Mouse (Mus musculus) bone marrow macrophage, adult 2 months (primary cell): ENCODE results near the gene Kmt2b. TPM values are rescaled to one million over a fixed set of nuclear protein-coding genes. Genes with fewer than 3 reads are reported as not detected.

ENCODE experiments used
- H3K27ac ChIP-seq: 2 replicates; pipeline ENCODE4 v1.5.1; 2012; ENCODE audit warnings: low read depth, low read length; ENCODE audit not compliant: insufficient read depth
- H3K4me1 ChIP-seq: 2 replicates; pipeline ENCODE4 v1.6.1; 2012; ENCODE audit warnings: low read length; ENCODE audit not compliant: control insufficient read depth, insufficient read depth
- H3K4me3 ChIP-seq: 2 replicates; pipeline ENCODE4 v1.5.1; 2012; ENCODE audit warnings: mild to moderate bottlenecking, low read length, moderate library complexity; ENCODE audit not compliant: insufficient read depth
- CTCF ChIP-seq: IDR thresholded peaks from 2 replicates; pipeline ENCODE4 v1.5.1; 2012; ENCODE audit warnings: low read depth, mild to moderate bottlenecking, low read length, moderate library complexity
- POLR2A ChIP-seq: IDR thresholded peaks from 2 replicates; pipeline ENCODE4 v1.6.1; 2012; ENCODE audit warnings: mild to moderate bottlenecking, low read depth, low read length, borderline replicate concordance
- polyA plus RNA-seq: library from polyadenylated mRNA; stranded (reverse); fragments of >200 nt; gene quantifications from 2 replicates; pipeline ENCODE4 v1.2.4, GENCODE M21; 2012; ENCODE audit not compliant: missing spikeins, insufficient read depth, insufficient read length

Kmt2b gene
- polyA plus RNA-seq, 1 experiment, result 38.4 TPM

- Histone ChIP-seq H3K4me3 (no peak overlapping the region), H3K4me1 (no peaks in the 10 kb centered on the region), H3K27ac (no peak overlapping the region)
- no peak for TF ChIP-seq CTCF
- no peak for TF ChIP-seq POLR2A
Measured at GRCm38 (mm10) chr7:30544327-30544726, 44.2 kb downstream of the Kmt2b start.

GRCm38 (mm10) chr7:30540572-30540971 lies 48.0 kb downstream of the Kmt2b start:
- no peak overlapping the region for H3K27ac ChIP-seq
- TF ChIP-seq CTCF, result no peak
- TF ChIP-seq POLR2A, result no peak
- H3K4me1 ChIP-seq, result peaks cover 2% of the 10 kb centered on the region; the same call in 1 of the 2 replicates
- no peak overlapping the region for H3K4me3 ChIP-seq

- Histone ChIP-seq H3K4me1 (peaks cover 4% of the 10 kb centered on the region; the same call in 1 of the 2 replicates), H3K27ac (no peak within 1 kb of the TSS)
- TF ChIP-seq POLR2A, result no peak
- TF ChIP-seq CTCF, result no peak
Measured at GRCm38 (mm10) chr7:30534633-30535577, 53.6 kb downstream of the Kmt2b start, which contains the start of gene Arhgap33. Gene Arhgap33 (minus strand): TSS chr7:30535060.

GRCm38 (mm10) chr7:30533941-30534632 lies 54.4 kb downstream of the Kmt2b start:
- TF ChIP-seq CTCF, result no peak
- TF ChIP-seq POLR2A, result no peak
- H3K4me1 ChIP-seq, result peaks cover 4% of the 10 kb centered on the region; the same call in 1 of the 2 replicates
- peak overlapping the region; percentile 85 for H3K4me3 ChIP-seq
- H3K27ac ChIP-seq, result no peak overlapping the region

More at GRCm38 (mm10) chr7:30534633-30535577, 53.6 kb downstream of the Kmt2b start, which contains the start of gene Arhgap33:
- H3K4me3 ChIP-seq, result peak within 1 kb of the TSS; percentile 85

- H3K4me3 ChIP-seq, result no peak overlapping the region
- TF ChIP-seq CTCF (no peak), POLR2A (no peak)
- H3K4me1 ChIP-seq, result peaks cover 4% of the 10 kb centered on the region; the same call in 1 of the 2 replicates
- no peak overlapping the region for H3K27ac ChIP-seq
Measured at GRCm38 (mm10) chr7:30532931-30533330, 55.6 kb downstream of the Kmt2b start.

- no peak overlapping the region for H3K4me3 ChIP-seq
- TF ChIP-seq POLR2A (no peak), CTCF (no peak)
- no peak overlapping the region for H3K27ac ChIP-seq
- H3K4me1 ChIP-seq, result peaks cover 4% of the 10 kb centered on the region; the same call in 1 of the 2 replicates
Measured at GRCm38 (mm10) chr7:30531291-30531815, 57.2 kb downstream of the Kmt2b start.

- Histone ChIP-seq H3K4me3 (no peak overlapping the region), H3K27ac (no peak overlapping the region), H3K4me1 (no peaks in the 10 kb centered on the region)
- TF ChIP-seq POLR2A, result no peak
- no peak for TF ChIP-seq CTCF
Measured at GRCm38 (mm10) chr7:30526981-30527380, 61.5 kb downstream of the Kmt2b start.

- TF ChIP-seq POLR2A (no peak), CTCF (no peak)
- Histone ChIP-seq H3K4me3 (no peak overlapping the region), H3K27ac (no peak overlapping the region), H3K4me1 (no peaks in the 10 kb centered on the region)
Measured at GRCm38 (mm10) chr7:30526399-30526798, 62.1 kb downstream of the Kmt2b start.

- TF ChIP-seq CTCF (no peak), POLR2A (no peak)
- H3K27ac ChIP-seq, result no peak overlapping the region
Measured at GRCm38 (mm10) chr7:30525954-30526353, 62.6 kb downstream of the Kmt2b start.

GRCm38 (mm10) chr7:30524487-30524886 lies 64.0 kb downstream of the Kmt2b start:
- Histone ChIP-seq H3K4me1 (no peaks in the 10 kb centered on the region), H3K4me3 (no peak overlapping the region), H3K27ac (no peak overlapping the region)
- TF ChIP-seq POLR2A, result no peak
- TF ChIP-seq CTCF, result no peak

More at GRCm38 (mm10) chr7:30525954-30526353, 62.6 kb downstream of the Kmt2b start:
- H3K4me1 ChIP-seq, result no peaks in the 10 kb centered on the region
- no peak overlapping the region for H3K4me3 ChIP-seq
